Mouse (Mus musculus): Measurements from ENCODE around the gene Actn1. TPM values are rescaled to one million over a fixed set of nuclear protein-coding genes. Genes with fewer than 3 reads are reported as not detected.

The Actn1 gene
- polyA plus RNA-seq, 1 experiment from 2014 or later = 34.6 TPM

DNA sequence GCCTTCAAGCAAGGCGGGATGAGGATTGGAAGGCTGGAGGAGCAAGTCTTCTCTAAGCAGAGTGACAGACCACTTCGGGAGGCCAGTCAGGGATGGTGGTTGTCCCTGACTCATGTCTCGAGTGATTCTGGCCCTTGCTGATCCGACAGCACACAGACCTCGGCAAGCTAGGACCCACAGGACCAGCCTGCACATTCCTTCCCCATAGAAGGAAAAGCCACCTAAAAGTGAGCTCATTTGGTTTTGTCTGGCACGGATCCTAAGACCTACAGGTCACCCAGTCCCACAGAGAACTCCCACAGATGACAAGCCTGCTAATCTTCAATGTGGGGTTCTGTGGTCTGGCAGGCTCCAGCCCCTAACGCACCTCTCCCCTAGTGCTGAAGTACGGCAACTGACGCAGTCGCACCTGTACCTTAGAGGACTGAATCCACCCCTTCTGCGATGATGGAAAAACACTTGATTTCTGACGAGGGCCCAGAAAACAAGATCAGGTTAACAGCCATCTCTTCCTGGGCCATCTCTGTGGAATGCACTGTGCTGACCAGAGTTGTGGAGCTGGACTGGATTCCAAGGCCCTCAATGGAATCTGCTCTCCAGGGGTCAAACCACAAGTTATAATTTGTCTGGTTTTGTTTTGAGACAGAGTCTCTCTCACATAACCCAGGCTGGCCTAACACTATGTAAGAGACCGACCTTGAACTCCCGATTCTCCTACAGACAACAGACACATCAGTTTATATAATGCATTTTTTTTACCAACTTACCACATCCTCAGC, 39.7 kb downstream of the Actn1 start:
- Histone ChIP-seq H3K9me3 (replicated peaks; ENCODE audit: control insufficient read depth, low read length) (no peaks in the 10 kb centered on the region), H3K4me3 (ENCODE audit: low read depth, low read length) (no peak overlapping the region), H3K36me3 (replicated peaks; ENCODE audit: control insufficient read depth, insufficient read depth, low read depth, low read length) (no peaks in the 10 kb centered on the region), H3K27me3 (ENCODE audit: control insufficient read depth, insufficient read depth, low read length) (no peaks in the 10 kb centered on the region), H3K4me2 (ENCODE audit: low read depth, low read length) (no peak overlapping the region), H3K9ac (replicated peaks; ENCODE audit: low read length) (no peak overlapping the region), H3K27ac (replicated peaks; ENCODE audit: low read depth, low read length) (no peak overlapping the region), H3K4me1 (ENCODE audit: control insufficient read depth, insufficient read depth, low read length) (peaks cover 6% of the 10 kb centered on the region; the same call in 1 of the 2 replicates)
- ATAC-seq (replicated peaks; ENCODE audit: insufficient number of reproducible peaks, low FRiP score, low TSS enrichment, low read depth) = no peak
- no peak for DNase-seq (ENCODE audit: low spot score)
- 84% methylated on average over 14 of the region's 14 CpGs for WGBS

GRCm38 (mm10) chr12:80218784-80219183, 41.4 kb downstream of the Actn1 start:
- Histone ChIP-seq H3K9ac (replicated peaks; ENCODE audit: low read length) (no peak overlapping the region), H3K4me3 (ENCODE audit: low read depth, low read length) (no peak overlapping the region), H3K27ac (replicated peaks; ENCODE audit: low read depth, low read length) (no peak overlapping the region), H3K4me1 (ENCODE audit: control insufficient read depth, insufficient read depth, low read length) (peaks cover 6% of the 10 kb centered on the region; the same call in 1 of the 2 replicates), H3K27me3 (ENCODE audit: control insufficient read depth, insufficient read depth, low read length) (no peaks in the 10 kb centered on the region), H3K9me3 (replicated peaks; ENCODE audit: control insufficient read depth, low read length) (no peaks in the 10 kb centered on the region), H3K4me2 (ENCODE audit: low read depth, low read length) (no peak overlapping the region), H3K36me3 (replicated peaks; ENCODE audit: control insufficient read depth, insufficient read depth, low read depth, low read length) (no peaks in the 10 kb centered on the region)
- DNase-seq (ENCODE audit: low spot score) (no peak), ATAC-seq (replicated peaks; ENCODE audit: insufficient number of reproducible peaks, low FRiP score, low TSS enrichment, low read depth) (no peak)
- WGBS = 73% methylated on average over 3 of the region's 3 CpGs

DNA sequence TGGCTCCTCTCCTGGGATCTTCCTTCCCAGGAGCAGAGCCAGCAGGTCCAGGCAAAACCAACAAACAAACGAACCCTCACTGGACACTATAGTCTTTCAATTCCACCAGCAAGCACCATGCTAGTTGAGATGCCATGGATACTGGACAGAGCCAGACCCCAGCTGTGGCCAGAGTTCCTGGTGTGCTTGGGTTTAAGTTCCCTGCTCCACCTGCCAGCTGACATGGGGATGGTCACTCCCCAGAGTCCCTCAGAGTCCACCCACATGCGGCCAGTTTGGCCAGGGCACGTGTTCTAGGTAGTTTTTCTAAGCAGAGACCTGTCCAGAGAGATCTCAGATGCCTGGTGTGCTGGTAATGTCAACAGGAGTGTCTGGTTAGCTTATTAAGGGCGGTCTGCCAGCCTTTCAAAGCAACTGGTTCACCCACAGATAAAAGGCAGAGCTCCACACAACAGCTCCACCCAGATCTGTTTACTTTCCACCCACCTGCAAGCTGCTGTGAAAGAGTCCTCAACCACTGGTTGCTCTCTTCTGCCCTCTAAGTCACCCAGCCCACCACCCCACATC, 42.0 kb downstream of the Actn1 start:
- ATAC-seq (replicated peaks; ENCODE audit: insufficient number of reproducible peaks, low FRiP score, low TSS enrichment, low read depth) (no peak), DNase-seq (ENCODE audit: low spot score) (no peak)
- H3K4me1 ChIP-seq (ENCODE audit: control insufficient read depth, insufficient read depth, low read length) = peaks cover 3% of the 10 kb centered on the region; the same call in 1 of the 2 replicates
- H3K4me2 ChIP-seq (ENCODE audit: low read depth, low read length) = no peak overlapping the region
- no peaks in the 10 kb centered on the region for H3K9me3 ChIP-seq (replicated peaks; ENCODE audit: control insufficient read depth, low read length)
- no peak overlapping the region for H3K9ac ChIP-seq (replicated peaks; ENCODE audit: low read length)
- WGBS = 64% methylated on average over 4 of the region's 4 CpGs
- no peak overlapping the region for H3K27ac ChIP-seq (replicated peaks; ENCODE audit: low read depth, low read length)
- no peaks in the 10 kb centered on the region for H3K36me3 ChIP-seq (replicated peaks; ENCODE audit: control insufficient read depth, insufficient read depth, low read depth, low read length)
- H3K27me3 ChIP-seq (ENCODE audit: control insufficient read depth, insufficient read depth, low read length) = no peaks in the 10 kb centered on the region
- H3K4me3 ChIP-seq (ENCODE audit: low read depth, low read length) = no peak overlapping the region

DNA sequence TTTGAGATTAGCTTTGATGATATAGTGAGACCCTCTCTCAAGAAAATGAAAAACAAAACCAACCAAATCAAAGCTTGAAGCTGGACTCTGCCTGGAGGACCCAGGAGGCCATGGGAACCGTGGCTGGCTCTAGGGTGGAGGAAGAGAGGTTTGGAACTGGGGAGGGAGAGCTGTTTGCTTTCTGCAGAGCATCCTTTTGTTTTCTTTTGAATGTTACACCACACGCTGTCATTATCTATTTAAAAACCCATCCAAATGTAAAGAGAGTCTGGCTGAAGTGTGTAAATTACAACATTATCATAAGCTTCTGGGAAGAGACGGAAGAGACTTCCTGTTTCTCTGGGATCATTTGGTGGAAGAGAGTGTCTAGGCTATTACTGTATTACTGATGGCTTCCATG, 43.1 kb downstream of the Actn1 start:
- Histone ChIP-seq H3K27ac (replicated peaks; ENCODE audit: low read depth, low read length) (no peak overlapping the region), H3K4me1 (ENCODE audit: control insufficient read depth, insufficient read depth, low read length) (peaks cover 3% of the 10 kb centered on the region), H3K9ac (replicated peaks; ENCODE audit: low read length) (no peak overlapping the region), H3K36me3 (replicated peaks; ENCODE audit: control insufficient read depth, insufficient read depth, low read depth, low read length) (no peaks in the 10 kb centered on the region), H3K9me3 (replicated peaks; ENCODE audit: control insufficient read depth, low read length) (no peaks in the 10 kb centered on the region), H3K4me2 (ENCODE audit: low read depth, low read length) (no peak overlapping the region), H3K27me3 (ENCODE audit: control insufficient read depth, insufficient read depth, low read length) (no peaks in the 10 kb centered on the region), H3K4me3 (ENCODE audit: low read depth, low read length) (no peak overlapping the region)
- no peak for ATAC-seq (replicated peaks; ENCODE audit: insufficient number of reproducible peaks, low FRiP score, low TSS enrichment, low read depth)
- WGBS = 62% methylated on average over 3 of the region's 3 CpGs
- DNase-seq (ENCODE audit: low spot score) = no peak

GRCm38 (mm10) chr12:80216258-80216881, 43.8 kb downstream of the Actn1 start:
- no peaks in the 10 kb centered on the region for H3K9me3 ChIP-seq (replicated peaks; ENCODE audit: control insufficient read depth, low read length)
- H3K27ac ChIP-seq (replicated peaks; ENCODE audit: low read depth, low read length) = no peak overlapping the region
- H3K4me2 ChIP-seq (ENCODE audit: low read depth, low read length) = no peak overlapping the region
- ATAC-seq (replicated peaks; ENCODE audit: insufficient number of reproducible peaks, low FRiP score, low TSS enrichment, low read depth) = no peak
- no peak overlapping the region for H3K9ac ChIP-seq (replicated peaks; ENCODE audit: low read length)
- 63% methylated on average over 6 of the region's 6 CpGs for WGBS
- no peak for DNase-seq (ENCODE audit: low spot score)
- H3K36me3 ChIP-seq (replicated peaks; ENCODE audit: control insufficient read depth, insufficient read depth, low read depth, low read length) = no peaks in the 10 kb centered on the region
- no peaks in the 10 kb centered on the region for H3K27me3 ChIP-seq (ENCODE audit: control insufficient read depth, insufficient read depth, low read length)
- H3K4me3 ChIP-seq (ENCODE audit: low read depth, low read length) = no peak overlapping the region
- peaks cover 3% of the 10 kb centered on the region for H3K4me1 ChIP-seq (ENCODE audit: control insufficient read depth, insufficient read depth, low read length)

GRCm38 (mm10) chr12:80213810-80214209, 46.4 kb downstream of the Actn1 start:
- Histone ChIP-seq H3K4me3 (ENCODE audit: low read depth, low read length) (no peak overlapping the region), H3K4me2 (ENCODE audit: low read depth, low read length) (no peak overlapping the region), H3K4me1 (ENCODE audit: control insufficient read depth, insufficient read depth, low read length) (peaks cover 3% of the 10 kb centered on the region), H3K36me3 (replicated peaks; ENCODE audit: control insufficient read depth, insufficient read depth, low read depth, low read length) (no peaks in the 10 kb centered on the region; the same call in none of the 2 replicates), H3K27ac (replicated peaks; ENCODE audit: low read depth, low read length) (no peak overlapping the region), H3K27me3 (ENCODE audit: control insufficient read depth, insufficient read depth, low read length) (no peaks in the 10 kb centered on the region), H3K9ac (replicated peaks; ENCODE audit: low read length) (no peak overlapping the region), H3K9me3 (replicated peaks; ENCODE audit: control insufficient read depth, low read length) (no peaks in the 10 kb centered on the region)
- DNase-seq (ENCODE audit: low spot score) (no peak), ATAC-seq (replicated peaks; ENCODE audit: insufficient number of reproducible peaks, low FRiP score, low TSS enrichment, low read depth) (no peak)
- WGBS = 66% methylated on average over 8 of the region's 8 CpGs

DNA sequence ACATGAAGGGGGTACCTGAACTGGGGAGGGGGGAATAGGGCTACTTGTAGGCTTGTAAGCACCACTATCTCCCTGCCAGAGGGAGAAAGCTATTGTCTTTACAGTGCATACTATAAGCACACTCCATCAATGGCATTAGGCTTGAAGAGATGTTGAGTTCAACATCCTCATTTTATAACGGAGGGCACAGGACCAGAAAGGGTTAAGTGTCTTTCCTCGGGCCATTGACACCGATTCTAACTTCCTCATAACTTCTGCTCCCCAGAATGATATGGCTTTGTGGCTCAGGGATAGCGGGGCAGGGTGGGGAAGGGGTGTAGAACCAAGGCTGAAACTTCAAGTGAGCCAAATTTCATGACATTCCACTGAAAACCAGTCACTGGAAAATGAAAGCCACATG, 46.9 kb downstream of the Actn1 start:
- 50% methylated on average over 4 of the region's 4 CpGs for WGBS
- Histone ChIP-seq H3K4me3 (ENCODE audit: low read depth, low read length) (no peak overlapping the region), H3K9me3 (replicated peaks; ENCODE audit: control insufficient read depth, low read length) (no peaks in the 10 kb centered on the region), H3K27ac (replicated peaks; ENCODE audit: low read depth, low read length) (no peak overlapping the region), H3K4me2 (ENCODE audit: low read depth, low read length) (no peak overlapping the region), H3K9ac (replicated peaks; ENCODE audit: low read length) (no peak overlapping the region), H3K36me3 (replicated peaks; ENCODE audit: control insufficient read depth, insufficient read depth, low read depth, low read length) (no peaks in the 10 kb centered on the region; the same call in none of the 2 replicates), H3K4me1 (ENCODE audit: control insufficient read depth, insufficient read depth, low read length) (peaks cover 3% of the 10 kb centered on the region), H3K27me3 (ENCODE audit: control insufficient read depth, insufficient read depth, low read length) (no peaks in the 10 kb centered on the region)
- no peak for ATAC-seq (replicated peaks; ENCODE audit: insufficient number of reproducible peaks, low FRiP score, low TSS enrichment, low read depth)
- DNase-seq (ENCODE audit: low spot score) = peak; percentile 40

All from embryonic facial prominence, embryonic 11.5 days (tissue).